Mouse (Mus musculus) layer of hippocampus, postnatal 25 days (tissue): ENCODE measurements at regions not wholly inside any gene's neighbourhood (a gene's known extent, or its start where the extent isn't known, plus 50 kb on each side); places are given as distances from the start of the nearest gene placed in this dataset.

Source experiments
- DNase-seq, 2 experiments: peaks; one replicate each; pipeline ENCODE4 v3.0.0; 2022; ENCODE audit warnings: mixed read lengths in 2 of 2, low spot score in 1 of 2; ENCODE audit errors: extremely low spot score in 1 of 2

- no peak for DNase-seq
Observed at GRCm38 (mm10) chr12:99643016-99643415, 79.6 kb upstream of the Foxn3 start.

GRCm38 (mm10) chr12:99642131-99642895 is 78.9 kb upstream of the Foxn3 start:
- no peak for DNase-seq

- no peak for DNase-seq
Observed at GRCm38 (mm10) chr12:99641278-99641677, 77.9 kb upstream of the Foxn3 start.

- no peak for DNase-seq
Observed at GRCm38 (mm10) chr12:99640214-99641151, 77.1 kb upstream of the Foxn3 start.

DNA sequence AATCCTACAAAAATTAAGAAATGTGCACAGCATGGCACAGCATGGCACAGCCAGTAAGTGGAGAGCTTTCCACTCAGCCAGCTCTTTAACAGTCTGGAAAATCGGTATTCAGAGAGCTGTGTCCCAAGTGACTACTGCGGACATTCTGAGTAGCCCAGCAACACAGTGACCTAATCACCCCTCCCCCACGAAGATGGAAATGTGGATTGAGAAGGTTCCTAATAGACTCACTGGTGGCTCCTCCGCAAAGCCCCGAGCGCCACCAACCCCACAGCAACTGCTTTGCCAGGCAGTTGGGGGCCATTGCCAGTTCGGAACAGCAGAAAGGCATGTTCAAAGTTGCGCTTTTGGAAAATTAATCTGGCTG is 76.4 kb upstream of the Foxn3 start:
- peak in 1 of 2 experiments; percentile 35 for DNase-seq

DNA sequence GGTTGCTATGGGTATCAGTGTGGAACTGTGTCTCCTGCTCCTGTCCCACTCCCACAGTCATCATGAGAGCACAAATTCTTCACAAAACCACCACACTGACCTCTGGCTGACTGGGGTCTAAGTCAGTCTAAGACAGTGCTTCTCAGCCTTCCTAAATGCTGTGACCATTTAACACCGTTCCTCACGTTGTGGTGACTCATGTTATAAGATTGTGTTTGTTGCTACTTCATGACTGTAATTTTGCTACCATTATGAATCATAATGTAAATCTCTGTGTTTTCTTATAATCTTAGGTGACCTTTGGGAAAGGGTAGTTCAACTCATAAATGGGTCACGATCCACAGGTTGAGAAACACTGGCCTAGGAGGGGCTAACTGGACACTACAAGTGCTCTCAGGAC is 75.7 kb upstream of the Foxn3 start:
- DNase-seq: no peak

DNA sequence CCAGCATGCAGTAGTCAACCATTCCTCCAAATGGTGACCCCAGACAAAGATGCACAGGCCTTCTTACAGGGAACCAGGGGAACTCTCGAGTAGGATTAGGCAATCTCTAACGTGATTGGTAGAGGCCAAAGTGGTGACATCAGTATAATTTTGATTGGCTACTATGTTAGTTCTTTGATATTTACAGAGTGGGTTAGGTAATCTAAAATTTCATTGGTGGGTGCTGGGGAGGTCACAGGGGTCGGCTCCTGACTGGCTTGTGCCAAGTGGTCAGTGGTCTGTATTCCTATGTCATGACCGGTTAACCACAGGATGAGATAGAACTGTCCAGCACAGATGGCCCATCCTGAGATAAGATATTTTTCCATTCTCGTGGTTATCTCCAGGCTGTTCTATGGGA is 74.6 kb upstream of the Foxn3 start:
- DNase-seq: no peak

DNA sequence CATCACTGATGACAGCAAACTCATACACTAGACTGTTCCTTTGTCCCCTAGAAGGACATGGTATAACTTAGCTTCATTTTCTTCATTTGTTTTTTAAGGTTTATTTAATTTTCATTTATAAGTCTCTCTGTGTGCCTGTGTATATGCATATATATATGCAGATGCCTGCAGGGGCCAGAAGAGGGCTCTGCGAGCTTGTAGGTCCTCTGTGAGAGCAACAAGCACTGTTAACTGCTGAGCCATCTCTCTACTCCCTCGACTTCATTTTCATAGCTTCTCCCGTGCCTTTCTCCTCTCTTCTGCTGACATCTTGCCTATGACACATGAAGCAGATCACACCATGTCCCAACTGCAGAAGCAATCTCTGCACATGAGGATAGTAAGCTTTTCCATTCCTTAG is 72.9 kb upstream of the Foxn3 start:
- no peak for DNase-seq

DNA sequence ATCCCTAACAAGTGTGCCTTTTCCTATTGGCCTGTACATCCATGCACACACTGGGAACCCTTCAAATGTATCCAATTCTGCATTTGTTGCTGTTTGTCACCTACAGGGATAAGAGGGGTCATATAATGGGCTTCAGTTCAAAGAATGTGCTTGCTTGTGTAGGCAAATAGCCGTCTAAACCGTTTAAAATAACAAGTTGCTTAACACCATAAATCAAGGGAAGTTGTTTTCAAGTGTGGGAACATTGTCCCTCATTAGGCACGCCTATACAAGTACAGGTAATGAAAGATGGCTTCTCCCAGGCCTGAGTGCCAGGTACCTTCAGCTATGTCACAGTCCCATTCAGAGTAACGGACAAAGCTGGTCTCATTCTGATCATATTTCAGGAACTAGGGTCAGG is 72.0 kb upstream of the Foxn3 start:
- no peak for DNase-seq

DNA sequence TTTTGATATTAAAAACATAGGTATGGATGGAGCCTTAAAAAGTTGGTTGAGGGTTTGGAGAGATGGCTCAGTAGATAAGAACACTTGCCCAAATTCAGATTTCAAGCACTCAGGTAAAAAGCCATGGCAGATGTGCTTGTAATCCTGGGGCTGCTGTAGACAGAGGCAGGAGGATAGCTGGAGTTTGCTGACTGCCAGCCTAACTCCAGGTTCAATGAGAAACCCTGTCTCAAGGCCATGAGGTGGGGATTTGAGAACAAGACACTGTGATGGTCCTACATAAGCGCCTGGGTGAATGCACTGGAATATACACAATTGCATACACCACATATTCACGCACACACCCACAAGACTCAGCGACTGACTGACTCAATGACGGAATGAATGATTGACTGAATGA is 71.3 kb upstream of the Foxn3 start:
- no peak for DNase-seq

DNA sequence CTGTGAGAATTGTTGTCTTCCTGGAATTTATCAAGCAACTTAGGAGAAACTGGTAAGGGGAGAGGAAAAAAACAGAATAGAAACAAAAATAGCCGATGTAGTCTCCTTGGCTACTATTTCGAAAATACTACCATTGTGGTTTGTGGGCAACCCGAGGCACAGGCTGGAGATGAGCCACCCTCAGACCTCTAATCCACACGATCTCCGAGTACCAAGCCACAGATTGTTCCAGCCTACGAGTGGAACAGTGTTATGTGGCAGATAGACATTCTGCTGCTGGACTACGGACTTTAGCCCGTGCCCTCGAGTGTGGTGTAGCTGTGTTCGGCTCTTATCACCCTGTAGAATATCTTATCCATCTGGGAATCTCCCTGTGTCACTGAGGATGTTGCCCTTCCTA is 70.3 kb upstream of the Foxn3 start:
- DNase-seq: no peak

GRCm38 (mm10) chr12:99632988-99633387 is 69.6 kb upstream of the Foxn3 start:
- no peak for DNase-seq

DNA sequence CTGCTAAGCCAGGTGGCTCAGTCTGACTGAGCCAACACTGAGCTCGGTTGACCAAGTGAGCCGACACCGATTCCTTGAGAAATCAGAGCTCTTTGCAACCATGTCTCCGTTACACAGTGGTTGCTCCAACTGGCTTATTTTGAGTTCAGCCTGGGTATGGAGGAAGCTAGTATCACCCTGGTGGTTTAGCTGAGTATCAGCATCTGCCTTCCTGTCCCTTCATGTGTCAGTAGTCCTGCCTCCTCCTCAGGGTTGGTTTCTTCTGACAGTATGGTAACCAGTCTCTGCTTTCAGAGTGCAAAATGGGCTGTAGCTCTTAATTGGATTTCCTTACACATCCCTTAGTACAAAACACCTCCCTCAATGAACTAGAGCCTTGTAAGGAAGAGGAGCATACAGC is 66.2 kb upstream of the Foxn3 start:
- no peak for DNase-seq

GRCm38 (mm10) chr12:99628421-99628820 is 65.0 kb upstream of the Foxn3 start:
- no peak for DNase-seq

DNA sequence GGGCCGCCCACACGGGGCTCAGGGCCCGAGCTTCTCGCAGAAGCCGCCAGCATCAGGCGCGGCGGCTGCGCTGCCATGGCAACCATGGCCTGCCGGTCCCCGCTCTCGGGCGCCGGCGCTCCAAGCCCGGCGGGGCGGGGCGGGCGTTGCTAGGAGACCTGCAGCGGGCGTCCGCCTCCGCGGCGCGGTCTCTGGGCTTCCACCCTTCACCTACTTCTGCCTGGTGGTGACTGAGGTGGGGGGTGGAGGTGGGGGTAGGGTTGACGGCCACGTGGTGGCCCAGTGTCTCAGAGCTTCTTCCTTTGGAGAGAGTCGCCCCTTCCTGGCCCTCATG is 64.5 kb upstream of the Foxn3 start:
- DNase-seq: peak; percentile 79 to 92

DNA sequence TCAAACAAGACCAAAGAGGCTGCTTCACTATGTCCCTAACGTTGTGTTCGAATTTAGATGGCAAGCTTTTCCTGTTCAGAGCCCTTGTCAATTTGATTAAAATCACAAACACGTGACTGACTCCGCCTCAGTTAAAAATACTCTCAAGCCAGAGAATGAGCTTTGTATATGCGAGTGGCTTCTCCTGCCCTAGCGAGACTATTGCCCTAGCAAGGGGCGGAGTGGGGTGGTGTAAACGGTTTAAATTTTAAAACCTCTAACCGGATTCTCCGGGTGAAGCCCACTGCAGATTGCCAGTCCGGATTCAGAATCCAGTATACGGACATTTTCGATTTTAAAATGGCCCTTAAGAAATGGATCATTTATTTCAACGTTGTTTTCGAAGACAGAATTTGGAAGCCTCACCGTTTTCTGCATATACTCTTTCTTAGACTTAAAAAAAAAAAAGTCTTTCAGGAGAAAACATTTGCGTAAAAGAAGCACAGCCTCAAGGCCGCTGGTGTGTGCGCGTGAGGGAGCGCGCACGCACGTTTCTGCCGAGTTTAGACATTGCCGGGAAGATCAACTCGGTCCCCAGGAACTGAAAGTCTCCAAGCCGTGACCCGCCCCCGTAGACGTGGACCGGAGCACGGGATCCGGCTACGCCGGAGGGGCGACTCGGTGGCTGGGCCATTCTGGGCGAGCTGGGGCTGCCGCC is 64.0 kb upstream of the Foxn3 start:
- peak; percentile 25 to 46 for DNase-seq

DNA sequence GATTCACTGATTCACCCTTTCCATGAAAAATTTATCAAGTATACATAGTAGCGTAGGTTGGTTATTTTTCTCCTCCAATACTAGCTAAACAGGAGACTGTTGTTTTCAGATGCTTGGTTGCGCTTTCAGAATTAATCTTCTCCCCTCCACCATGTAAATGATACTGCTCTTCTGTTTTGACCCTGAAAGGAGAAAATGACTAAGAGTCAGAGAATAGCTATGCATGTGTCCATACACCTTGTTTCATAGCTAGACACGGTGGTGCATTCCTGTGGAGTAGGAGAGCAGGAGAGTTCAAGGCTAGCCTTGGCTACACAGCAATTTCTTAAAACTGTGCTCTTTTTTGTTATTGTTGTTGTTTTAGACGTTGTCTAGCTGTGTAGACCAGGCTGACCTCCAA is 62.8 kb upstream of the Foxn3 start:
- no peak for DNase-seq

DNA sequence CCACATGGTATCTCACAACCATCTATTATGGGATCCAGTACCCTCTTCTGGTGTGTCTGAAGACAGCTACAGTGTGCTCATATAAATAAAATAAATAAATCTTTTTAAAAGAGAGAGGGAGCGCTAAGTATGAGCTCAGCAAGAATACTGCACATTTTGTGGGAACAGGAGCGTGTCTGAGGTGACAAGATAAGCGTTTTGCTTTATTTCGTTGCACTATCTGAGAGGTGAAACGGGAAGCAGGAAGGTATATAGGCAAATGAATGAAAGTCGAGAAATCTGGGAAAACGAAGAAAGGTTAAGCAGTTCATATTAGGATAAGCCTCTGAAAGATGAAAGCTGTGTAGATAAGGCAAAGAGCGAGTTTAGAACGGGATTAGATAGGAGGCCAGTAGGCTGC is 61.7 kb upstream of the Foxn3 start:
- no peak for DNase-seq

DNA sequence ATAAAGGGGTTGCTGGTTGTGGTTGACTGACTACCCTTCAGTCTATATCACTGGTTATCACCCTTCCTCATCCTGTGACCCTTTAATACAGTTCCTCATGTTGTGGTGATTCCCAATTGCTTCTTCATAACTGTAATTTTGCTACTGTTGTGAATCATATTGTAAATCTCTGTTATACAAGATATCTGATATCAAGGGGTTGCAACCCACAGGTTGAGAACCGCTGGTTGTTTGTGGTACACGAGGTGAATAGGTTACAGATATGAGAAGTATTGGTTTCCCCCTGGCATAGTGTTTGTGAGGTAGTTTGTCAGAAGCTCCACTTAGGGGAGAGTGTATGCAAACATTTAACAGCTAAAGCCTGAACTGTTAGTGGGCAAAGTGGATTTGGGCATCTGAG is 58.9 kb upstream of the Foxn3 start:
- no peak for DNase-seq

- DNase-seq: no peak
Observed at GRCm38 (mm10) chr12:99617241-99617804, 53.9 kb upstream of the Foxn3 start.

GRCm38 (mm10) chr12:99614420-99614819 is 51.0 kb upstream of the Foxn3 start:
- no peak for DNase-seq
